Mouse (Mus musculus) stomach, postnatal 0 days (tissue): ENCODE measurements around the gene Borcs5.

Experiments used
- CTCF ChIP-seq: IDR thresholded peaks from 2 replicates; pipeline ENCODE4 v1.5.1; 2016; ENCODE audit warnings: antibody characterized with exemption, low read depth, mild to moderate bottlenecking, moderate library complexity
- EP300 ChIP-seq: optimal IDR thresholded peaks from 2 replicates; pipeline ENCODE3; 2016; ENCODE audit warnings: antibody characterized with exemption

DNA sequence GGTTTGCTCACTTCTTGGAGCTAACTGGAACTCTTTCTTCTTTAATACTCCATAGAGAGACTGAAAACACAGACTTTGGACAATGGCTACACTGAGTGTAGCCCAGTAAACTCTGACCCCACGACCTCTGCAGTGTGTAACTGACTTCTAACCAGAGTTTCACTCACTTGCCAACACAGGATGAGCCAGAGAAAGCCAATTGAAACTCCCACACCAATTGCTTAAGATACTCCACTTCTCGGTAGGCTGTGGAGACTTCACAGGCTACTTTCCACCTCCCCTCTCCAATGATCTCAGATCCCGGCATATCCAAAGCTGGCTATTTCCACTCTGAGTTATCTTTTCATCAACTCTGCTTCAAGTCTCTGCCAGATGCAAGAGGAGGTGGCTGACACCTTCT lies 37.5 kb upstream of the Borcs5 start:
- TF ChIP-seq EP300, result no peak
- no peak for TF ChIP-seq CTCF
